Comparison of ENCODE assay signal across 9 mouse cellular contexts in genomic region chr6:72711508-72712081, GRCm38 (mm10).
DNase-seq lines count a peak whose midpoint lies in the region; ATAC-seq and TF ChIP-seq lines count a peak whose summit lies in the region.
"Had no signal": no experiment of that assay in that cellular context is flagged by ENCODE, and none has a peak within 500 bp of the region (broad histone marks: within the 10 kb centered on the region; RNA-seq: fewer than 3 reads in every experiment).

No protein-coding gene starts in this region.

- peak; percentile 87 for ATAC-seq in hindbrain, embryonic 11.5 days (ENCODE audit: low FRiP score)
- peak; percentile 92 for ATAC-seq in limb, embryonic 13.5 days (ENCODE audit: low FRiP score, low read depth)
- ATAC-seq in stomach, embryonic 14.5 days (ENCODE audit: insufficient number of reproducible peaks, insufficient read depth, low FRiP score, low read depth) = peak; percentile 76; the same call in 1 of the 2 replicates

- no peaks in the 10 kb centered on the region for H3K36me3 ChIP-seq in C2C12 (ENCODE audit: control insufficient read depth, insufficient read depth)
- H3K36me3 ChIP-seq in hindbrain, embryonic 11.5 days (ENCODE audit: control insufficient read depth, insufficient read depth, low read length) = no peaks in the 10 kb centered on the region
- H3K36me3 ChIP-seq in limb, embryonic 13.5 days = no peaks in the 10 kb centered on the region
- H3K36me3 ChIP-seq in stomach, embryonic 14.5 days (ENCODE audit: control insufficient read depth, insufficient read depth, low read length) = no peaks in the 10 kb centered on the region

- H3K79me3 ChIP-seq in C2C12 (ENCODE audit: low read depth) = no peaks in the 10 kb centered on the region

- DNase-seq in brain, adult 2 months (ENCODE audit: low read depth, low spot score) = peak; percentile 74
- DNase-seq in hindbrain, embryonic 11.5 days (ENCODE audit: low spot score) = peak; percentile 64
- no peak for DNase-seq in cerebellum, postnatal 25 days
- no peak for DNase-seq in spleen, postnatal 14 days (ENCODE audit: low spot score in 2 of 2)
- DNase-seq in gastrocnemius, adult 18-20 months (ENCODE audit: low spot score) = no peak

- H3K4me1 ChIP-seq in hindbrain, embryonic 11.5 days (replicated peaks; ENCODE audit: control insufficient read depth, insufficient read depth, low read length) = peaks cover 12% of the 10 kb centered on the region
- H3K4me1 ChIP-seq in limb, embryonic 13.5 days = peaks cover 85% of the 10 kb centered on the region
- H3K4me1 ChIP-seq in stomach, embryonic 14.5 days (ENCODE audit: control insufficient read depth, insufficient read depth, low read length) = peaks cover 42% of the 10 kb centered on the region

- peak overlapping the region; percentile 68 for H3K27ac ChIP-seq in hindbrain, embryonic 11.5 days (ENCODE audit: low read depth, low read length)
- peak overlapping the region; percentile 94 for H3K27ac ChIP-seq in limb, embryonic 13.5 days
- H3K27ac ChIP-seq in stomach, embryonic 14.5 days (ENCODE audit: low read length) = peak overlapping the region; percentile 84
- H3K27ac ChIP-seq: liver, embryonic 14.5 days had no signal

- no peaks in the 10 kb centered on the region for H3K27me3 ChIP-seq in C2C12 (ENCODE audit: control insufficient read depth, insufficient read depth, insufficient read length)
- H3K27me3 ChIP-seq in hindbrain, embryonic 11.5 days (ENCODE audit: control insufficient read depth, insufficient read depth, low read length) = no peaks in the 10 kb centered on the region
- H3K27me3 ChIP-seq in limb, embryonic 13.5 days = no peaks in the 10 kb centered on the region
- no peaks in the 10 kb centered on the region for H3K27me3 ChIP-seq in stomach, embryonic 14.5 days (ENCODE audit: control insufficient read depth, insufficient read depth, low read length)

- TF ChIP-seq CTCF in C2C12 (IDR thresholded peaks at IDR 0.05; ENCODE audit: control insufficient read depth, insufficient read depth, insufficient read length) = no peak

- H3K9ac ChIP-seq in hindbrain, embryonic 11.5 days (ENCODE audit: low read depth, low read length) = no peak overlapping the region
- H3K9ac ChIP-seq in limb, embryonic 13.5 days = no peak overlapping the region; the same call in 1 of the 2 replicates
- no peak overlapping the region for H3K9ac ChIP-seq in stomach, embryonic 14.5 days (replicated peaks; ENCODE audit: low read depth, low read length)
- H3K9ac ChIP-seq: liver, embryonic 14.5 days had no signal

- no peak overlapping the region for H3K4me3 ChIP-seq in C2C12 (ENCODE audit: insufficient read depth, poor library complexity, severe bottlenecking)
- H3K4me3 ChIP-seq in hindbrain, embryonic 11.5 days (ENCODE audit: low read depth, low read length) = no peak overlapping the region
- H3K4me3 ChIP-seq in limb, embryonic 13.5 days = no peak overlapping the region
- no peak overlapping the region for H3K4me3 ChIP-seq in stomach, embryonic 14.5 days (ENCODE audit: low read depth, low read length)

- no peaks in the 10 kb centered on the region for H3K9me3 ChIP-seq in hindbrain, embryonic 11.5 days (ENCODE audit: control insufficient read depth, low read length)
- no peaks in the 10 kb centered on the region for H3K9me3 ChIP-seq in limb, embryonic 13.5 days
- no peaks in the 10 kb centered on the region for H3K9me3 ChIP-seq in stomach, embryonic 14.5 days (ENCODE audit: control insufficient read depth, low read depth, low read length)

- peak overlapping the region; percentile 14; the same call in 1 of the 2 replicates for H3K4me2 ChIP-seq in hindbrain, embryonic 11.5 days (replicated peaks; ENCODE audit: low read depth, low read length)
- peak overlapping the region; percentile 46 for H3K4me2 ChIP-seq in limb, embryonic 13.5 days (replicated peaks)
- no peak overlapping the region for H3K4me2 ChIP-seq in stomach, embryonic 14.5 days (replicated peaks; ENCODE audit: low read depth, low read length)

- no peak overlapping the region for H3ac ChIP-seq in C2C12 (ENCODE audit: control insufficient read depth, insufficient read length, low read depth)

- WGBS in hindbrain, embryonic 11.5 days = 7% methylated on average over 8 of the region's 8 CpGs
- 2% methylated on average over 8 of the region's 8 CpGs for WGBS in limb, embryonic 13.5 days
- 9% methylated on average over 8 of the region's 8 CpGs for WGBS in stomach, embryonic 14.5 days

- H3K79me2 ChIP-seq in C2C12 (ENCODE audit: control insufficient read depth, insufficient read depth) = peaks cover 7% of the 10 kb centered on the region

TF ChIP-seq in C2C12, 6 proteins besides CTCF, POLR2A, EP300 and RAD21:
- TF ChIP-seq USF1 (IDR thresholded peaks at IDR 0.05; ENCODE audit: low read depth) (no peak), MAX (IDR thresholded peaks at IDR 0.05) (peak; percentile 48), CEBPB (IDR thresholded peaks at IDR 0.05; ENCODE audit: low read depth) (no peak), FOSL1 (IDR thresholded peaks at IDR 0.05; ENCODE audit: insufficient read depth, low read length, poor library complexity, severe bottlenecking) (no peak), MYOD1 (IDR thresholded peaks at IDR 0.05; ENCODE audit: control insufficient read depth, insufficient read length, low read depth) (peak; percentile 77), MYOG (IDR thresholded peaks at IDR 0.05; ENCODE audit: control insufficient read depth, extremely low read depth, insufficient read length) (no peak)
TF ChIP-seq in C2C12: peak in this region for 2.

Comparison
In these comparisons a context has a peak if more than half of its experiments do, and no peak if none do; other contexts are left out.
1. DNase-seq: peak in brain, adult 2 months (single experiment) and hindbrain, embryonic 11.5 days (single experiment); none in cerebellum, postnatal 25 days (0 of 2), spleen, postnatal 14 days (0 of 2) and gastrocnemius, adult 18-20 months (single experiment).
2. Peak in every context shown above with its lines, with median percentiles within 50 percentile points of each other: ATAC-seq and H3K27ac ChIP-seq.